ENCODE assay signal across 7 mouse cellular contexts in genomic region chr1:179516941-179517712, GRCm38 (mm10). TPM values are rescaled to one million over a fixed set of nuclear protein-coding genes. Genes with fewer than 3 reads are reported as not detected.
DNase-seq lines count a peak whose midpoint lies in the region; ATAC-seq and TF ChIP-seq lines count a peak whose summit lies in the region.

No protein-coding gene starts in this region.

- TF ChIP-seq POLR2A in cortical plate, adult 2 months (IDR thresholded peaks at IDR 0.05; ENCODE audit: extremely low read depth, insufficient read depth, low read length), result no peak

- peak overlapping the region; percentile 78 for H3K9ac ChIP-seq in heart, embryonic 16.5 days (ENCODE audit: low read length)
- peak overlapping the region; percentile 48 for H3K9ac ChIP-seq in limb, embryonic 15.5 days
- peak overlapping the region; percentile 75 for H3K9ac ChIP-seq in midbrain, embryonic 15.5 days

- peak overlapping the region; percentile 99 for H3K4me2 ChIP-seq in heart, embryonic 16.5 days (ENCODE audit: low read depth, low read length)
- peak overlapping the region; percentile 92 for H3K4me2 ChIP-seq in limb, embryonic 15.5 days
- peak overlapping the region; percentile 98 for H3K4me2 ChIP-seq in midbrain, embryonic 15.5 days

- DNase-seq in CD4-positive, CD25-positive, alpha-beta regulatory T cell, adult 2 months (ENCODE audit: low read depth, low spot score), result peak; percentile 58
- DNase-seq in G1E (ENCODE audit: low spot score), result peak; percentile 44
- peak; percentile 57 for DNase-seq in thymus, postnatal 4 days

- H3K4me3 ChIP-seq in G1E (ENCODE audit: low read depth, low read length), result peak overlapping the region; percentile 98
- H3K4me3 ChIP-seq in cortical plate, adult 2 months (ENCODE audit: insufficient read depth, low read length), result peak overlapping the region; percentile 55
- H3K4me3 ChIP-seq in heart, embryonic 16.5 days (ENCODE audit: low read length), result peak overlapping the region; percentile 70
- H3K4me3 ChIP-seq in limb, embryonic 15.5 days, result peak overlapping the region; percentile 63
- peak overlapping the region; percentile 80 for H3K4me3 ChIP-seq in midbrain, embryonic 15.5 days

- ATAC-seq in G1E (ENCODE audit: extremely low read depth, insufficient number of reproducible peaks, low FRiP score, poor library complexity, severe bottlenecking), result peak; percentile 48
- ATAC-seq in heart, embryonic 16.5 days (replicated peaks; ENCODE audit: extremely low read depth, insufficient read depth, low FRiP score), result peak; percentile 58
- peak; percentile 62; the same call in 1 of the 2 replicates for ATAC-seq in limb, embryonic 15.5 days (ENCODE audit: insufficient number of reproducible peaks, low FRiP score, low TSS enrichment, low read depth)
- ATAC-seq in midbrain, embryonic 15.5 days (replicated peaks), result peak; percentile 76

- H3K36me3 ChIP-seq in G1E (replicated peaks), result peaks cover 19% of the 10 kb centered on the region
- H3K36me3 ChIP-seq in heart, embryonic 16.5 days (ENCODE audit: control insufficient read depth, insufficient read depth), result no peaks in the 10 kb centered on the region
- no peaks in the 10 kb centered on the region for H3K36me3 ChIP-seq in limb, embryonic 15.5 days
- no peaks in the 10 kb centered on the region for H3K36me3 ChIP-seq in midbrain, embryonic 15.5 days (replicated peaks)

- no peak for TF ChIP-seq CTCF in G1E (IDR thresholded peaks at IDR 0.05; ENCODE audit: low read depth, low read length)
- TF ChIP-seq CTCF in cortical plate, adult 2 months (IDR thresholded peaks at IDR 0.05; ENCODE audit: extremely low read depth, insufficient read depth, low read length), result no peak

- no peaks in the 10 kb centered on the region for H3K9me3 ChIP-seq in G1E (replicated peaks)
- no peaks in the 10 kb centered on the region for H3K9me3 ChIP-seq in heart, embryonic 16.5 days (replicated peaks; ENCODE audit: control insufficient read depth, low read length)
- H3K9me3 ChIP-seq in limb, embryonic 15.5 days, result no peaks in the 10 kb centered on the region
- H3K9me3 ChIP-seq in midbrain, embryonic 15.5 days, result no peaks in the 10 kb centered on the region

- 0% methylated on average over 21 of the region's 21 CpGs for WGBS in heart, embryonic 16.5 days
- WGBS in limb, embryonic 15.5 days, result 1% methylated on average over 21 of the region's 21 CpGs
- WGBS in midbrain, embryonic 15.5 days, result under 1% methylated on average over 21 of the region's 21 CpGs

- no peaks in the 10 kb centered on the region for H3K27me3 ChIP-seq in G1E (ENCODE audit: insufficient read depth, low read length)
- H3K27me3 ChIP-seq in heart, embryonic 16.5 days (ENCODE audit: control insufficient read depth, insufficient read depth, low read length), result no peaks in the 10 kb centered on the region
- H3K27me3 ChIP-seq in limb, embryonic 15.5 days, result no peaks in the 10 kb centered on the region
- no peaks in the 10 kb centered on the region for H3K27me3 ChIP-seq in midbrain, embryonic 15.5 days (replicated peaks)

- no peak overlapping the region for H3K27ac ChIP-seq in cortical plate, adult 2 months (ENCODE audit: insufficient read depth, low read length)
- peak overlapping the region; percentile 37 for H3K27ac ChIP-seq in heart, embryonic 16.5 days (ENCODE audit: low read length)
- H3K27ac ChIP-seq in limb, embryonic 15.5 days, result peak overlapping the region; percentile 47
- H3K27ac ChIP-seq in midbrain, embryonic 15.5 days, result 0 out of 2 replicates have a peak overlapping the region, but pooled peaks have one; percentile 32

- H3K4me1 ChIP-seq in G1E (ENCODE audit: insufficient read depth, low read depth, low read length), result peaks cover 29% of the 10 kb centered on the region
- H3K4me1 ChIP-seq in cortical plate, adult 2 months (ENCODE audit: control insufficient read depth, insufficient read depth, low read length), result peaks cover 6% of the 10 kb centered on the region
- peaks cover 6% of the 10 kb centered on the region for H3K4me1 ChIP-seq in heart, embryonic 16.5 days (ENCODE audit: control insufficient read depth, insufficient read depth, low read length)
- H3K4me1 ChIP-seq in limb, embryonic 15.5 days, result peaks cover 6% of the 10 kb centered on the region; the same call in 1 of the 2 replicates
- peaks cover 11% of the 10 kb centered on the region for H3K4me1 ChIP-seq in midbrain, embryonic 15.5 days

RNA-seq across cellular contexts. Expression of gene Smyd3, which starts 0.7 kb away (rescaled TPM):
- total RNA-seq in G1E (2014; fragmentation: Nextera tagmentation) (15.8 and 17.1 TPM in 2 replicates), G1E (2017) (18.2 and 19.4 TPM in 2 replicates)
- 3.2 and 3.5 TPM in 2 replicates for polyA plus RNA-seq in G1E (2012)
- 14.2 and 15.4 TPM in 2 replicates for polyA plus RNA-seq in cortical plate, adult 2 months (2012; rRNA removed)
- polyA plus RNA-seq in heart, embryonic 16.5 days (2015; fragmentation: Nextera tagmentation; extraction: Ambion mirVana), result 11.1 and 13.3 TPM in 2 replicates
- 18.8 and 19.2 TPM in 2 replicates for polyA plus RNA-seq in limb, embryonic 15.5 days (2015; fragmentation: Nextera tagmentation; extraction: Ambion mirVana)
- polyA plus RNA-seq in midbrain, embryonic 15.5 days (2015; fragmentation: Nextera tagmentation; extraction: Ambion mirVana), result 23.5 and 24.8 TPM in 2 replicates

RNA-seq across cellular contexts. Expression of gene Tfb2m, which starts 28.9 kb away (rescaled TPM):
- total RNA-seq in G1E (2014; fragmentation: Nextera tagmentation) (29.4 and 39.8 TPM in 2 replicates), G1E (2017) (40.5 and 51.9 TPM in 2 replicates)
- polyA plus RNA-seq in G1E (2012), result 9.0 and 9.7 TPM in 2 replicates
- polyA plus RNA-seq in cortical plate, adult 2 months (2012; rRNA removed), result 20.6 and 21.7 TPM in 2 replicates
- 25.1 and 27.9 TPM in 2 replicates for polyA plus RNA-seq in heart, embryonic 16.5 days (2015; fragmentation: Nextera tagmentation; extraction: Ambion mirVana)
- polyA plus RNA-seq in limb, embryonic 15.5 days (2015; fragmentation: Nextera tagmentation; extraction: Ambion mirVana), result 29.8 and 29.9 TPM in 2 replicates
- polyA plus RNA-seq in midbrain, embryonic 15.5 days (2015; fragmentation: Nextera tagmentation; extraction: Ambion mirVana), result 22.7 and 25.8 TPM in 2 replicates

RNA-seq across cellular contexts. Expression of gene Cnst, which starts 29.0 kb away (rescaled TPM):
- total RNA-seq in G1E (2014; fragmentation: Nextera tagmentation), result 27.1 TPM in 2 replicates
- total RNA-seq in G1E (2017), result 31.6 and 32.9 TPM in 2 replicates
- 14.4 and 14.6 TPM in 2 replicates for polyA plus RNA-seq in G1E (2012)
- 21.8 and 25.8 TPM in 2 replicates for polyA plus RNA-seq in cortical plate, adult 2 months (2012; rRNA removed)
- polyA plus RNA-seq in heart, embryonic 16.5 days (2015; fragmentation: Nextera tagmentation; extraction: Ambion mirVana), result 20.9 and 21.3 TPM in 2 replicates
- polyA plus RNA-seq in limb, embryonic 15.5 days (2015; fragmentation: Nextera tagmentation; extraction: Ambion mirVana), result 15.0 and 16.5 TPM in 2 replicates
- 28.8 and 30.2 TPM in 2 replicates for polyA plus RNA-seq in midbrain, embryonic 15.5 days (2015; fragmentation: Nextera tagmentation; extraction: Ambion mirVana)
